Mouse (Mus musculus) liver, embryonic 14 days (tissue): ENCODE measurements around the gene Tbx10. TPM values are rescaled to one million over a fixed set of nuclear protein-coding genes. Genes with fewer than 3 reads are reported as not detected.

Source experiments
- polyA plus RNA-seq: library from polyadenylated mRNA; depleted of rRNA; stranded (reverse); fragments of >200 nt; gene quantifications from 2 replicates; pipeline ENCODE4 v1.2.3, GENCODE M21; 2012; rRNA removed

Tbx10 gene
- 0.29 and 0.55 TPM in 2 replicates for polyA plus RNA-seq

DNA sequence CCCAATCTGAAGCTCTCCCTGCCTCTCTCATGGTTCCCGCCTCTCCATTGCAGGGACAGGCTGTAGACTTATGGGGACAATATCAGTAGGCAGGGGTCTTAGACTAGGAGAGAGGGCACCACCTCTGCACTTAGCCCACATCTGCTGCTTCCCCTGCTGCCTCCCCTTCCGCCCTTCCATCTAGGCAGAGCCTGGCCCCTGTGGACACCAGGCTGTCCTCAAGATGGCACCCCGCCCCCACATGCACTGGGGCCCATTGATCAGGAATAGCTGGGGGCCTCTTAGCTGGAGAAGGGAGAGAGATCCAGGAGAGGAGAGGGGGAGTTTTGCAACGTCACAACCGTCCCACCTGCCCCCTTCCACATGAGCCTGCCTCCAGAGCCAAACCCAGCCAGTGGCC is at the start of gene Tbx10:
Tbx10 (plus strand) TSS at position 337 of the 400 bp plus-strand sequence.

DNA sequence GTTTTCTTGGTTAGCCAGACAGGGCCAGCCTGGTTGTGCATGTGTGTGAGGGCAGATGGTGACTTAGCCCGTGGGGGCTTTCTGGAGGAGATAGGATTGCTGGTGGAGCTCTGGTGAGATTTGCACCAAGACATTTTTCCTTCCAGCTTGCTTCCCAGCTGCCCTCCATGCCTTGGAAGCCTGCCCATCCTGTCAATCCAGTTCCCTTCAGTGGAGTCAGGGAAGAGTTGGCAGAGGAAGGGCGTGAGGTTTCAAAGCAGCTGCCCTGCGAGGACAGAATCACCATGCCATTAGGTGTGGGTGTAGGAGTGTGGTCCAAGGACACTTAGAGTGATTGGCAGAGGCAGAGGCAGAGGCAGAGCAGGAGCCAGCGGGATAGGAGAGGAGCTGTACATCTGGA is 34.1 kb upstream of the Tbx10 start, which contains the start of gene Aldh3b3:
Aldh3b3 (plus strand) TSS at position 176 of the 400 bp plus-strand sequence.

DNA sequence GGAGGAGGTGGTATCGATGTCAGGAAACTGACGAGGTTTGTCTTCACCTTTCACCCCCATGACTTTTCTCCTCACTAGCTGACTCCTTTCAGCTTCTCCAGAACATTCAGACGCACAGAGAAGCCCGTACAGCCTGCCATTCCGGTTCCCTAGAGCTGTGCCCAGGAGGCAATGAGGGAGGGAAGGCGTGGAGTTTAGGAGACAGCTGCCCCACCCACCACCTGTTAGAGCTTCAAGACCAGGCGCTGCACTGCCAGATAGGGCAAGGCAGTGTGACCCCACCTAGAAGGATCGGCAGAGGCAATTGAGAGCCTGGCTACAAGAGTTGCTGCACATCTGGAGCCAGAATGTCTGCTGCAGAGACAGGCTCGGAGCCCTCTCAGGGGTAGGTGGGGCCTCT is 20.3 kb upstream of the Tbx10 start, which contains the start of gene Aldh3b2:
Aldh3b2 (plus strand) TSS at position 100 of the 400 bp plus-strand sequence.

DNA sequence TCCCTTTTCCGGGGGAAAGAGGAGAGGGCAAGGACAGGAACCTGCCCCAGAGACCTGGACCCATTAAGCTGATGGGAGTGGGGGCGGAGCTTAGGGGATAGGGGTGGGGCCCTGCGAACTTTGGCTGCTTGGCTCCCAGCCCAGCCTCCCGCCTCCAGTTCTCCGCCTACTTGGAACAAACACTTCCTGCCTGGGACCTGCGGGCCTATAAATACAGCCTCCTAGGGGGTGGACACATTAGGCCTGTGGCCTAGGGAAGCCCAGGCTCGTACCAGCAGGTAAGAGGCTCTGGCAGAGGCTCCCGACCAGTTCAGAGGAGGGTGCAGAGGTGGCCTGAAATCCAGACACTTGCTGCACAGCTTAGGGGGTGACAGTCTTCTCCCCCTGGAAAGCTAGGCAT is 6.2 kb upstream of the Tbx10 start, which contains the start of gene Acy3:
Acy3 (plus strand) TSS at position 237 of the 400 bp plus-strand sequence.

DNA sequence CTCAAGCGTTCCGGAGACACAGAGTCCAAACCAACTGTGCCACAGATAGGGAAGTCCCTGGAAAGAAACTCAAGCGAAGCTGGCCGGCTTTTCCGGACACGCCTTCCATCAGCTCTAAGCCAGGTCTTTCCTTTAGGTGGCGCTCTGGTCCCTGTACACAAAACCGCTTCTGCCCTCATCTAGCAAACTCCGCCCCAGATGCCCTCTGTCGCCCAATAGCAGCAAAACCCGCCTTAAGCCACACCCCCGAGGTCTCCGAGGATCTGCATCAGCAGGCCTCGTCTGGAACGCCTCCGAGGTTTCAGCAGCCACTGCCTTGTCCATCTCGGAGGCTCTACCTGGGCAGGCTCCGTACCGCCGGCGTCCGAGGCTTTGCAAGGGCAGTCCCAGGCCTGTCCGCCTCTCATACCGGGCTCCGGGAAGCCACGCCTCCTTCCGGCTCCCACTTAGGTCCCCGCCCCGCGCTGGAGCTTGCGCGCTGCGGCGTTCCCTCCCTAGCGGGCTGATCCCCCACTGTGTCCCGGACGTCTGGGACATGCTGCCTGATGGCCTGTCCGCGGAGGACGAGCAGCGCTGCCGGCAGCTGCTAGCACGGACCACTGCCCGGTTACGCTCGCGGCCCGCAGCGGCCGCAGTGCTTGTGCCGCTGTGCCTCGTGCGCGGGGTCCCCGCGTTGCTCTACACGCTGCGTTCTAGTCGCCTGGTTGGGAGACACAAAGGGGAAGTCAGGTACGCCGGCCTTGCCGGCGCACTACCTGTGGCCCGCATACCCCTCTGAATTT is 7.8 kb downstream of the Tbx10 start, which contains the start of the genes Nudt8 and Gm49405:
Nudt8 (plus strand) TSS at position 462 of the 782 bp plus-strand sequence.
Gm49405 (plus strand) TSS at position 508 of the 782 bp plus-strand sequence.

DNA sequence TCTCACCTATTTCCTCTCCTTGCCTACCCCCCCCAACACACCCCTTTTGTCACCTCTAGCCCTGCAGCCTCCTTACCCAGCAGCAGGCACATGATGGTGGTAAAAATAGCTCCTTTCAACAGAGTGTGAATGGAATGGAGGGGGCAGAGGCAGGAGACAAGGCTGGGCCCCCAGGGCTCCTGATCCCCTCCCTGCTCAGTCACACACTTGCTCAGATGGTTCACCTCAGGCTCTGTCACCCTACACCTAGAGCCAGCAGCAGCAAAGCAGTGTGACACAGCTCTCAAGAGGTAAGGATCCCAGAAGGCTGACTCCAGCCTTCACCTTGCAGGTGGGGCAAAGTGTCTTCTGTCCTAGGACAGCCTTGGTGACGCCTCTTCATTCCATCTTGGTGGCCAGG is 10.6 kb downstream of the Tbx10 start, which contains the start of gene Doc2g:
Doc2g (plus strand) TSS at position 202 of the 400 bp plus-strand sequence.

DNA sequence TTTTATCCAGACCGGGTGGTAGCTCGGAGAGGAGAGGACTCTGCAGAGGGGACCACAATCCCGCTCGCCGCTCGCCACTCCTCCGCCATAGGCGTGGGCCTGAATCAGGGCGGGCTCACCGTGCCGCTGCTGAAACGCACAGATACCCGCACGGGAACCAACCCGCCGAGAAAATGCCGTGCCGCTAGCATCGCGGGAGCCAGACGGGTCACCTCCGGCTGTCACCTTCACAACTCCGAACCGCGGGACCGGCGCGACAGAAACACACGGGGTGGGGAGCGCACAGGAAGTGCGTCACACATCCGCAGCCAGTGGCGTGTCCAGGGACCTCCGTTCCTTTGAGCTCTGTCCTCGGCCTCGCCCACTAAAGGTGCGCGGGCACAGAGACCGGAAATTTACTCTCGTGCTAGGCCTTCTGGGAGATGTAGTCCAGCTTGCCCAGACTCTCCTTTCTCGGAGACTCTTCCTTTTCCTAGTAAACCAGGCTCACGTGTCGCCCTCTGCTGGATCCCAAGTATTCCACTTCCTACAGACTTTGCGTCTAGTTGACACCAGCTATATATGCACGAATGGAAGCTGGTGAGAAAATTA is 20.0 kb downstream of the Tbx10 start, which contains the start of gene Ndufv1:
Ndufv1 (minus strand) TSS at position 375 of the 591 bp plus-strand sequence.

DNA sequence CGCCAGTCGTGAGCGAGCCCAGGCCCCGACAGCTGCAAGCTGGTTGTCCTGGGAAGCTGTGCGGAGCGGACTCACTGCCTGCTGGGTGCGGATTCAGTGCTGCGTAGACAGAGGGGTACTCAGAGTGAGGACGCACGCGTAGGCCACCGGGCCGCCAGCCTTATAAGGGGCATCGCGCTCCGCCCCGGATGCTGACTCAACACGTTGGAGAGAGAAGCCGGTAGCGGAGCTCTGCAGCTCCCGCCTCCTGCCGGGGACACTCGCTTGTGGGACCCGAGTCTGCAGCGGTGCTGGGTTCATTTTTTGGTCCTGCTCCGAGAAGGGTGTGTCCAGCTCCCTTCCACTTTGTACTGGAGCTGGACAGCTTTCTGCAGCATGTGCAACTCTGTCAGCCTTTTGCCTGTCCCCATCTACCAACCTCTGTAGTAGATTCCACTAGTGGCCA is 45.3 kb downstream of the Tbx10 start, which contains the start of gene Gstp1:
Gstp1 (minus strand) TSS at position 198 of the 445 bp plus-strand sequence.

DNA sequence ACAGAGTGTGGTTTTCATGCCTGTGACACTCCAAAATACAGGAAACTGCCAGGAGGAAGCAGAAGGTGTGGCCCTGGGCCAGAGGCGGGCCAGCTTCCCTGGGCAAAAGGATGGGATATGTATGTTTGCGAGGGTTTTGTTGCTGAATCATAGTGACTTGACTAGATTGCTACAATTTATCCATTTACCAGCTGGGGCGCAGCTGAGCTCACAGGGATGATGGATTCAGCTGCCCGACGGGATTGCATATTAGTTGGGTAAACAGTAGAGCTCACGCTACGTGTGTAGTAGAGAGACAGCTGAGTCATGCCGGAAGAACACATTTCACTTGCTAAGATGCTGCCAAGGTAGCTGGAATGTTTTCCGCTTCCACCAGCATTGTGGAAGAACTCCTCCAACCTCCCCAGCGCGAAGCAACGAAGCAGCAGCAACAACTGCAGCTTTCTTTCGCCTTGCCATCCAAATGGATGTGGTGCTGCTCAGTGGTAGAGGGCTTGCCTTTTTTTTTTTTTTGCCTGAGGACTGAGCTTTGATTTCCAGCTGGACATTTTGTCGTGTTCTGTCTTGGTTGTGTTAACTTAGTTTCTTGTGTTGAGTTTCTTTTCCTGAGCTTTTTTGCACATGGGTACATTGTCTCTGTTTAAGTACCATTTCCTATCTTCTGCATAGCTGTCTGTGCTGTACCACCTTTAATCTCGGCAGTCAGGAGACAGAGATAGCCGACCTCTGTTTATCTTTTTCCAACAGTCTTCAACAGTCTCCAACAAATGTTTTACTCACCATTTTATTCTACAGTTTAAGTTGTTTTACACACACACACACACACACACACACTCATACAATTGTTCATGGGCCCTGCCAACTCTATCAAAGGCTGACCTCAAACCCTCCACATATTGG is 53.7 kb downstream of the Tbx10 start, which contains the start of gene Gstp2:
Gstp2 (minus strand) TSS at position 58 of the 900 bp plus-strand sequence.

Other genes starting within 250 kb of the Tbx10 start
- 6.2 and 7.1 TPM in 2 replicates for gene Kmt5b, start 225.3 kb upstream of the Tbx10 start, polyA plus RNA-seq
- gene Chka, start 141.0 kb upstream of the Tbx10 start, polyA plus RNA-seq: 14.7 and 17.5 TPM in 2 replicates
- 44.9 and 50.6 TPM in 2 replicates for gene Tcirg1, start 85.6 kb upstream of the Tbx10 start, polyA plus RNA-seq
- 113 and 127 TPM in 2 replicates for gene Ndufs8, start 80.0 kb upstream of the Tbx10 start, polyA plus RNA-seq
- 2.7 and 3.6 TPM in 2 replicates for gene Aldh3b1, start 62.9 kb upstream of the Tbx10 start, polyA plus RNA-seq
- 15.5 and 20.9 TPM in 2 replicates for gene Unc93b1, start 57.6 kb upstream of the Tbx10 start, polyA plus RNA-seq
- gene Aldh3b3, start 34.1 kb upstream of the Tbx10 start, polyA plus RNA-seq: 0.02 TPM in 1 of 2 replicates, not detected in the other
- 0.29 and 0.64 TPM in 2 replicates for gene Aldh3b2, start 20.4 kb upstream of the Tbx10 start, polyA plus RNA-seq
- 8.6 and 11.4 TPM in 2 replicates for gene Acy3, start 6.2 kb upstream of the Tbx10 start, polyA plus RNA-seq
- 2.0 and 3.6 TPM in 2 replicates for gene Nudt8, start 7.8 kb downstream of the Tbx10 start, polyA plus RNA-seq
- gene Gm49405, start 7.9 kb downstream of the Tbx10 start, polyA plus RNA-seq: 0.59 and 0.60 TPM in 2 replicates
- 1.4 and 1.5 TPM in 2 replicates for gene Doc2g, start 10.6 kb downstream of the Tbx10 start, polyA plus RNA-seq
- 79.3 and 86.8 TPM in 2 replicates for gene Ndufv1, start 20.1 kb downstream of the Tbx10 start, polyA plus RNA-seq
- 225 and 279 TPM in 2 replicates for gene Gstp1, start 45.2 kb downstream of the Tbx10 start, polyA plus RNA-seq
- 6.6 and 8.4 TPM in 2 replicates for gene Gstp2, start 53.3 kb downstream of the Tbx10 start, polyA plus RNA-seq
- 54.9 and 71.8 TPM in 2 replicates for gene Gstp3, start 66.8 kb downstream of the Tbx10 start, polyA plus RNA-seq
- gene Cabp2, start 88.8 kb downstream of the Tbx10 start, polyA plus RNA-seq: 0.23 and 0.25 TPM in 2 replicates
- 46.8 and 54.8 TPM in 2 replicates for gene Cdk2ap2, start 104.4 kb downstream of the Tbx10 start, polyA plus RNA-seq
- 5.4 and 6.1 TPM in 2 replicates for gene Pitpnm1, start 107.2 kb downstream of the Tbx10 start, polyA plus RNA-seq
- gene Aip, start 133.1 kb downstream of the Tbx10 start, polyA plus RNA-seq: 36.6 and 38.9 TPM in 2 replicates
- gene Gpr152, start 147.0 kb downstream of the Tbx10 start, polyA plus RNA-seq: not detected in 2 replicates
- gene Cabp4, start 151.3 kb downstream of the Tbx10 start, polyA plus RNA-seq: 0.08 and 0.10 TPM in 2 replicates
- 50.4 and 60.2 TPM in 2 replicates for gene Coro1b, start 155.9 kb downstream of the Tbx10 start, polyA plus RNA-seq
- gene Ptprcap, start 160.9 kb downstream of the Tbx10 start, polyA plus RNA-seq: 12.2 and 12.5 TPM in 2 replicates
- 16.1 and 20.9 TPM in 2 replicates for gene Rps6kb2, start 170.6 kb downstream of the Tbx10 start, polyA plus RNA-seq
- gene Carns1, start 182.7 kb downstream of the Tbx10 start, polyA plus RNA-seq: 0.32 and 0.41 TPM in 2 replicates
- gene Tbc1d10c, start 198.5 kb downstream of the Tbx10 start, polyA plus RNA-seq: 2.6 and 3.0 TPM in 2 replicates
- gene Ppp1ca, start 199.3 kb downstream of the Tbx10 start, polyA plus RNA-seq: 200 and 246 TPM in 2 replicates
- 18.8 and 20.8 TPM in 2 replicates for gene Rad9a, start 208.9 kb downstream of the Tbx10 start, polyA plus RNA-seq
- 0.97 and 1.0 TPM in 2 replicates for gene Clcf1, start 221.5 kb downstream of the Tbx10 start, polyA plus RNA-seq
- not detected in 2 replicates for gene AC109138.7, start 221.6 kb downstream of the Tbx10 start, polyA plus RNA-seq
- gene Pold4, start 239.1 kb downstream of the Tbx10 start, polyA plus RNA-seq: 12.3 and 14.6 TPM in 2 replicates